Mouse (Mus musculus) MEL (cell line): ENCODE results near the gene Gm48551. TPM values are rescaled to one million over a fixed set of nuclear protein-coding genes. Genes with fewer than 3 reads are reported as not detected.

Experiments used
- DNase-seq: peaks from one replicate; pipeline ENCODE4 v3.0.0; 2011; ENCODE audit warnings: low read depth, low spot score
- H3K27ac ChIP-seq: 2 replicates; pipeline ENCODE4 v1.5.1; 2012; ENCODE audit warnings: low read depth, mild to moderate bottlenecking, control low read depth, low read length, moderate library complexity; ENCODE audit not compliant: control insufficient read depth
- H3K27me3 ChIP-seq, 2 experiments: fragments of 150-350 bp in 1 of 2; sonication (generic) in 1 of 2; 2 replicates each; pipeline ENCODE4 v1.6.1; 2012; ENCODE audit warnings: low read length in 2 of 2, mild to moderate bottlenecking in 2 of 2, improper control_type of control experiment in 1 of 2, moderate library complexity in 1 of 2; ENCODE audit not compliant: insufficient read depth in 2 of 2, control insufficient read depth in 1 of 2
- H3K36me3 ChIP-seq, 2 experiments: 2 replicates each; pipeline ENCODE4 v1.6.1; 2012 to 2014; ENCODE audit warnings: low read length in 2 of 2, improper control_type of control experiment in 1 of 2, inconsistent platforms in 1 of 2, mild to moderate bottlenecking in 1 of 2; ENCODE audit not compliant: insufficient read depth in 2 of 2, control insufficient read depth in 1 of 2
- H3K4me1 ChIP-seq, 2 experiments: fragments of 150-350 bp in 1 of 2; sonication (generic) in 1 of 2; 2 replicates each; pipeline ENCODE4 v1.6.1; 2012; ENCODE audit warnings: low read length in 2 of 2, improper control_type of control experiment in 1 of 2, mild to moderate bottlenecking in 1 of 2; ENCODE audit not compliant: insufficient read depth in 2 of 2, control insufficient read depth in 1 of 2
- H3K4me3 ChIP-seq, 2 experiments: fragments of 150-350 bp in 1 of 2; sonication (generic) in 1 of 2; 2 replicates each; pipeline ENCODE4 v1.5.1; 2012; ENCODE audit warnings: low read depth in 2 of 2, low read length in 2 of 2, mild to moderate bottlenecking in 2 of 2, moderate library complexity in 2 of 2, control low read depth in 1 of 2, improper control_type of control experiment in 1 of 2; ENCODE audit not compliant: control insufficient read depth in 1 of 2, insufficient read depth in 1 of 2
- H3K79me2 ChIP-seq: 2 replicates; pipeline ENCODE4 v1.6.1; 2012; ENCODE audit warnings: mild to moderate bottlenecking, low read length, moderate library complexity; ENCODE audit not compliant: control insufficient read depth, poor library complexity, insufficient read depth
- H3K9ac ChIP-seq: 2 replicates; pipeline ENCODE4 v1.6.1; 2012; ENCODE audit warnings: low read depth, mild to moderate bottlenecking, control low read depth, low read length, moderate library complexity; ENCODE audit not compliant: control insufficient read depth, poor library complexity, severe bottlenecking
- H3K9me3 ChIP-seq: fragments of 150-350 bp; sonication (generic); replicated peaks from 2 replicates; pipeline ENCODE4 v1.6.1; 2012; ENCODE audit warnings: mild to moderate bottlenecking, low read length, improper control_type of control experiment, moderate library complexity; ENCODE audit not compliant: insufficient read depth
- BHLHE40 ChIP-seq: IDR thresholded peaks from 2 replicates; pipeline ENCODE4 v1.6.1; 2012; ENCODE audit warnings: low read depth, mild to moderate bottlenecking, inconsistent platforms, low read length, improper control_type of control experiment, borderline replicate concordance
- CHD1 ChIP-seq: IDR thresholded peaks from 2 replicates; pipeline ENCODE4 v1.6.1; 2012; ENCODE audit warnings: low read depth, mild to moderate bottlenecking, inconsistent platforms, low read length, improper control_type of control experiment
- ELF1 ChIP-seq: IDR thresholded peaks from 2 replicates; pipeline ENCODE4 v1.6.1; 2014; ENCODE audit warnings: low read depth, mild to moderate bottlenecking, inconsistent platforms, low read length, improper control_type of control experiment, moderate library complexity
- ETS1 ChIP-seq: IDR thresholded peaks from 2 replicates; pipeline ENCODE4 v1.6.1; 2012; ENCODE audit warnings: low read depth, mild to moderate bottlenecking, inconsistent platforms, low read length, improper control_type of control experiment, moderate library complexity
- HCFC1 ChIP-seq: IDR thresholded peaks from 2 replicates; pipeline ENCODE4 v1.6.1; 2012; ENCODE audit warnings: low read depth, mild to moderate bottlenecking, inconsistent platforms, low read length, improper control_type of control experiment, moderate library complexity
- JUND ChIP-seq: IDR thresholded peaks from 2 replicates; pipeline ENCODE4 v1.6.1; 2011; ENCODE audit warnings: low read depth, mild to moderate bottlenecking, improper control_type of control experiment, low read length
- KAT2A ChIP-seq: conservative IDR thresholded peaks from 2 replicates; pipeline ENCODE4 v1.6.1; 2012; ENCODE audit warnings: low read depth, low read length, improper control_type of control experiment, inconsistent platforms
- MAFK ChIP-seq: IDR thresholded peaks from 2 replicates; pipeline ENCODE4 v1.6.1; 2011; ENCODE audit warnings: low read depth, mild to moderate bottlenecking, low read length, improper control_type of control experiment, borderline replicate concordance
- MAX ChIP-seq: IDR thresholded peaks from 2 replicates; pipeline ENCODE4 v1.6.1; 2011; ENCODE audit warnings: low read length, improper control_type of control experiment
- MEF2A ChIP-seq: IDR thresholded peaks from 2 replicates; pipeline ENCODE4 v1.6.1; 2014; ENCODE audit warnings: low read depth, mild to moderate bottlenecking, inconsistent platforms, low read length, improper control_type of control experiment; ENCODE audit not compliant: poor library complexity, insufficient replicate concordance, severe bottlenecking; ENCODE audit errors: extremely low read depth
- MXI1 ChIP-seq: IDR thresholded peaks from 2 replicates; pipeline ENCODE4 v1.6.1; 2011; ENCODE audit warnings: mild to moderate bottlenecking, low read depth, low read length, improper control_type of control experiment
- MYB ChIP-seq: IDR thresholded peaks from 2 replicates; pipeline ENCODE4 v1.6.1; 2011; ENCODE audit warnings: mild to moderate bottlenecking, low read depth, low read length, improper control_type of control experiment
- POLR2A ChIP-seq, 2 experiments: IDR thresholded peaks; 2 replicates each; pipeline ENCODE4 v1.6.1; 2011 to 2012; ENCODE audit warnings: low read length in 2 of 2, mild to moderate bottlenecking in 2 of 2, control low read depth in 1 of 2, improper control_type of control experiment in 1 of 2, low read depth in 1 of 2, moderate library complexity in 1 of 2; ENCODE audit not compliant: control insufficient read depth in 1 of 2, insufficient read depth in 1 of 2, poor library complexity in 1 of 2
- RCOR1 ChIP-seq: IDR thresholded peaks from 2 replicates; pipeline ENCODE4 v1.6.1; 2012; ENCODE audit warnings: low read depth, mild to moderate bottlenecking, inconsistent platforms, low read length, improper control_type of control experiment
- SMC3 ChIP-seq: IDR thresholded peaks from 2 replicates; pipeline ENCODE4 v1.6.1; 2011; ENCODE audit warnings: low read depth, low read length, improper control_type of control experiment
- UBTF ChIP-seq: IDR thresholded peaks from 2 replicates; pipeline ENCODE4 v1.6.1; 2012; ENCODE audit warnings: low read depth, mild to moderate bottlenecking, inconsistent platforms, low read length, improper control_type of control experiment, moderate library complexity, borderline replicate concordance; ENCODE audit not compliant: insufficient read depth
- USF2 ChIP-seq, 2 experiments: IDR thresholded peaks; 2 replicates each; pipeline ENCODE4 v1.6.1; 2011 to 2012; ENCODE audit warnings: improper control_type of control experiment in 2 of 2, low read length in 2 of 2, borderline replicate concordance in 1 of 2, inconsistent platforms in 1 of 2, low read depth in 1 of 2, mild to moderate bottlenecking in 1 of 2; ENCODE audit not compliant: insufficient read depth in 1 of 2
- ZC3H11A ChIP-seq: IDR thresholded peaks from 2 replicates; pipeline ENCODE4 v1.6.1; 2012; ENCODE audit warnings: low read depth, mild to moderate bottlenecking, inconsistent platforms, low read length, improper control_type of control experiment
- ZKSCAN1 ChIP-seq: IDR thresholded peaks from 2 replicates; pipeline ENCODE4 v1.6.1; 2012; ENCODE audit warnings: low read depth, mild to moderate bottlenecking, inconsistent platforms, low read length, improper control_type of control experiment, moderate library complexity
- ZMIZ1 ChIP-seq: IDR thresholded peaks from 2 replicates; pipeline ENCODE4 v1.6.1; 2012; ENCODE audit warnings: low read depth, mild to moderate bottlenecking, inconsistent platforms, low read length, improper control_type of control experiment, moderate library complexity
- polyA plus RNA-seq, 2 experiments: library from polyadenylated mRNA; stranded (reverse) in 1 of 2; unstranded in 1 of 2; fragments of >175 nt in 1 of 2; fragments of >200 nt in 1 of 2; gene quantifications; 2 replicates each; pipeline versions ENCODE4 v1.2.1 to v1.2.4; 2012; ENCODE audit warnings: low replicate concordance in 2 of 2, low read depth in 1 of 2; ENCODE audit not compliant: insufficient read length in 2 of 2, insufficient read depth in 1 of 2, missing spikeins in 1 of 2
- total RNA-seq: library from RNA; depleted of rRNA; stranded (reverse); fragments of 300-350 nt; gene quantifications from 2 replicates; pipeline ENCODE4 v1.2.3, GENCODE M21; 2012

Gm48551 gene
- total and polyA plus RNA-seq, 3 experiments, result 0.62 to 2.6 TPM; not detected in 1

- no peak for DNase-seq
- H3K79me2 ChIP-seq, result no peaks in the 10 kb centered on the region
- no peak overlapping the region for H3K9ac ChIP-seq
- no peaks in the 10 kb centered on the region for H3K36me3 ChIP-seq
- no peaks in the 10 kb centered on the region for H3K4me1 ChIP-seq
- no peaks in the 10 kb centered on the region for H3K9me3 ChIP-seq
- H3K27me3 ChIP-seq, result no peaks in the 10 kb centered on the region
- no peak overlapping the region for H3K27ac ChIP-seq
- TF ChIP-seq HCFC1, result no peak
- TF ChIP-seq MAFK, result peak; percentile 78
- TF ChIP-seq CHD1, result no peak
- no peak overlapping the region for H3K4me3 ChIP-seq
Measured at GRCm38 (mm10) chr10:81418216-81419070, 34.2 kb downstream of the Gm48551 start.

- no peaks in the 10 kb centered on the region for H3K79me2 ChIP-seq
- no peak overlapping the region for H3K4me3 ChIP-seq
- no peak for TF ChIP-seq POLR2A (IDR thresholded peaks at IDR 0.05; ENCODE audit: control insufficient read depth in 1 of 2, insufficient read depth in 1 of 2, low read depth in 1 of 2, low read length in 2 of 2, poor library complexity in 1 of 2)
- H3K4me1 ChIP-seq, result no peaks in the 10 kb centered on the region
- no peak overlapping the region for H3K27ac ChIP-seq
- DNase-seq, result no peak
- no peaks in the 10 kb centered on the region for H3K36me3 ChIP-seq
- H3K9ac ChIP-seq, result no peak overlapping the region
- H3K27me3 ChIP-seq, result no peaks in the 10 kb centered on the region
- no peaks in the 10 kb centered on the region for H3K9me3 ChIP-seq
Measured at GRCm38 (mm10) chr10:81419111-81419928, 35.1 kb downstream of the Gm48551 start.

GRCm38 (mm10) chr10:81420191-81420767 is 36.0 kb downstream of the Gm48551 start:
- H3K27me3 ChIP-seq, result no peaks in the 10 kb centered on the region
- DNase-seq, result no peak
- no peaks in the 10 kb centered on the region for H3K4me1 ChIP-seq
- peaks cover 1% of the 10 kb centered on the region; the same call in 1 of the 2 replicates for H3K79me2 ChIP-seq
- no peak overlapping the region for H3K9ac ChIP-seq
- H3K9me3 ChIP-seq, result no peaks in the 10 kb centered on the region
- H3K4me3 ChIP-seq, result no peak overlapping the region
- H3K36me3 ChIP-seq, result no peaks in the 10 kb centered on the region
- H3K27ac ChIP-seq, result no peak overlapping the region
- TF ChIP-seq UBTF, result no peak
- no peak for TF ChIP-seq ETS1
- no peak for TF ChIP-seq KAT2A
- TF ChIP-seq USF2 (IDR thresholded peaks at IDR 0.05; ENCODE audit: borderline replicate concordance in 1 of 2, insufficient read depth in 1 of 2, low read depth in 1 of 2, low read length in 2 of 2), result no peak
- TF ChIP-seq RCOR1, result no peak
- TF ChIP-seq SMC3, result no peak
- no peak for TF ChIP-seq MYB
- no peak for TF ChIP-seq ZKSCAN1
- no peak for TF ChIP-seq ZMIZ1
- no peak for TF ChIP-seq BHLHE40
- no peak for TF ChIP-seq MAX
- no peak for TF ChIP-seq MEF2A
- no peak for TF ChIP-seq ZC3H11A
- TF ChIP-seq ELF1, result no peak
- TF ChIP-seq JUND, result no peak
- TF ChIP-seq MXI1, result no peak
- TF ChIP-seq MAFK, result no peak
